Mouse (Mus musculus) erythroblast, embryonic 14.5 days (primary cell): ENCODE data around the gene Hdac1.

ENCODE experiments used
- GATA1 ChIP-seq: IDR thresholded peaks from 2 replicates; pipeline ENCODE4 v1.6.1; 2012; ENCODE audit warnings: low read length, inconsistent platforms, mixed read lengths
- TAL1 ChIP-seq: IDR thresholded peaks from 3 replicates; pipeline ENCODE4 v1.6.1; 2012; ENCODE audit warnings: low read length, inconsistent platforms, mixed read lengths

GRCm38 (mm10) chr4:129500607-129501566 lies 41.6 kb downstream of the Hdac1 start:
- no peak for TF ChIP-seq GATA1
- TF ChIP-seq TAL1: no peak
